Mouse (Mus musculus): Measurements from ENCODE around the gene Unc79. TPM values are rescaled to one million over a fixed set of nuclear protein-coding genes. Genes with fewer than 3 reads are reported as not detected.

Unc79 gene
- total and polyA plus RNA-seq, 3 experiments, result 0.04 to 0.86 (median 0.05) TPM

DNA sequence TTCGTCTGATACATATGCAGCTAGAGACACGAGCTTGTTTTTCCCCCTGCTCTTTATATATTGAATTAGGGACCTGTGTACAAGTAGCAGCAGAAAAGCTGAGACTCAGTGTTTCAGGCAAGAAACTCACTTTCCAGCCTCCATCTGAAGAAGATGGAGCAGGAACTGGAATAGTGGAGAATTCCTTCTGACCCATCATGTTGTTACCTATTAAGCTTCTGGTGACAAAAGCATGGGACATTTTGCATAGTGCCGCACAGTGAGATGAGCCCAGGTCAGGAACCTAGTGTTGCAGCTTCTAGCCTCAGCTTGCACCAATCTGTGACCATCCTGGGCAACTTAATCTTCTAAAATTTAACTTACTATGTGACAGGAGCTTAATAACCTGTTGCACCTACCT lies 92.7 kb downstream of the Unc79 start:
- no peak overlapping the region for H3K4me2 ChIP-seq (ENCODE audit: insufficient read depth, low read depth, poor library complexity, severe bottlenecking)
- no peak for DNase-seq (ENCODE audit: extremely low read depth)
- H3K4me1 ChIP-seq (ENCODE audit: control insufficient read depth in 1 of 2, insufficient read depth in 2 of 2), result no peaks in the 10 kb centered on the region; a peak in 1 of 4 replicates
- no peaks in the 10 kb centered on the region for H3K27me3 ChIP-seq (replicated peaks)
- no peak for TF ChIP-seq SIN3A (IDR thresholded peaks at IDR 0.05; ENCODE audit: low read length)
- H3K79me2 ChIP-seq (replicated peaks; ENCODE audit: control insufficient read depth, extremely low read depth, insufficient read depth, poor library complexity, severe bottlenecking), result no peaks in the 10 kb centered on the region
- dilution Hi-C loops (cut with MboI; ENCODE audit: extremely low pct_ligation_motif_present, extremely low pct_unique_long_range_greater_than_20kb, low sequenced_read_pairs) (no loop called here), in situ Hi-C loops (cut with MboI; ENCODE audit: low pct_ligation_motif_present, low pct_unique_long_range_greater_than_20kb, low sequenced_read_pairs) (no loop called here)
- H3K4me3 ChIP-seq (replicated peaks in 1 of 3; ENCODE audit: low read depth in 2 of 3, low read length in 2 of 3, poor library complexity in 1 of 3), result no peak overlapping the region
- no peak overlapping the region for H3K27ac ChIP-seq (ENCODE audit: insufficient read depth, low read depth)
- no peaks in the 10 kb centered on the region for H3K9me3 ChIP-seq (replicated peaks; ENCODE audit: low read length)
- H3K36me3 ChIP-seq (replicated peaks in 1 of 2; ENCODE audit: control insufficient read depth in 1 of 2, insufficient read depth in 1 of 2, low read length in 1 of 2), result no peaks in the 10 kb centered on the region
- H3K9ac ChIP-seq (ENCODE audit: insufficient read depth, low read depth), result no peak overlapping the region

DNA sequence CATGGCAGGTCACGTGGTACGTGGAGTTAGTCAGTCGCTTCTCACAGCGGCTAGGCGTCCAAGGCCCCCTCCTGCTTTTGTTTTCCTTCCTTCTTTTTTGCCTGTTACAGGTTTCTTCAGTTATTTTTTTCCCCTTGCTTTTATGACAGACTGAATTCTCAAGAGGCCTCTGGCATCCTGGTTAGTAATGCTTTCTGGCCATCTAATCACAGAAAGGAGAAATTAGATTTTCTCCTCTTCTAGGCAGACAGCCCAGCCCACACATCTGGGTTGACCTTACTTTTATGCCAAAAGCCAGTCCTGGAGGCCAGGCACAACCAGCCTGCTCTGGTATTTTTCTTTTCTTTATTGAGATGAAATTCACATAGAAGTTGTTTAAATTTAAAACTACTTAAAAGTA lies 94.1 kb downstream of the Unc79 start:
- H3K4me2 ChIP-seq (ENCODE audit: insufficient read depth, low read depth, poor library complexity, severe bottlenecking), result no peak overlapping the region
- dilution Hi-C loops (cut with MboI; ENCODE audit: extremely low pct_ligation_motif_present, extremely low pct_unique_long_range_greater_than_20kb, low sequenced_read_pairs), result no loop called here
- DNase-seq (ENCODE audit: extremely low read depth), result no peak
- H3K9me3 ChIP-seq (replicated peaks; ENCODE audit: low read length), result no peaks in the 10 kb centered on the region
- peaks cover 0 to 3% of the 10 kb centered on the region in 2 experiments; a peak in 1 of 4 replicates for H3K4me1 ChIP-seq (ENCODE audit: control insufficient read depth in 1 of 2, insufficient read depth in 2 of 2)
- H3K79me2 ChIP-seq (replicated peaks; ENCODE audit: control insufficient read depth, extremely low read depth, insufficient read depth, poor library complexity, severe bottlenecking), result no peaks in the 10 kb centered on the region
- in situ Hi-C loops (cut with MboI; ENCODE audit: low pct_ligation_motif_present, low pct_unique_long_range_greater_than_20kb, low sequenced_read_pairs), result no loop called here
- H3K9ac ChIP-seq (ENCODE audit: insufficient read depth, low read depth), result no peak overlapping the region
- H3K27me3 ChIP-seq (replicated peaks), result no peaks in the 10 kb centered on the region
- no peak overlapping the region for H3K4me3 ChIP-seq (replicated peaks in 1 of 3; ENCODE audit: low read depth in 2 of 3, low read length in 2 of 3, poor library complexity in 1 of 3)
- TF ChIP-seq CHD1 (IDR thresholded peaks at IDR 0.05; ENCODE audit: low read depth, low read length), result no peak
- TF ChIP-seq HCFC1 (IDR thresholded peaks at IDR 0.05; ENCODE audit: low read depth, low read length), result no peak
- no peak for TF ChIP-seq BHLHE40 (IDR thresholded peaks at IDR 0.05; ENCODE audit: low read depth, low read length)
- TF ChIP-seq EP300 (IDR thresholded peaks at IDR 0.05; ENCODE audit: low read length), result no peak
- no peak for TF ChIP-seq JUN (IDR thresholded peaks at IDR 0.05; ENCODE audit: insufficient read depth, low read depth, low read length)
- no peak for TF ChIP-seq KAT2A (IDR thresholded peaks at IDR 0.05; ENCODE audit: insufficient replicate concordance, low read length)
- no peak for TF ChIP-seq IRF4 (IDR thresholded peaks at IDR 0.05; ENCODE audit: low read depth, low read length)
- TF ChIP-seq NELFE (IDR thresholded peaks at IDR 0.05; ENCODE audit: low read depth, low read length), result no peak
- TF ChIP-seq POLR2AphosphoS2 (IDR thresholded peaks at IDR 0.05; ENCODE audit: low read depth, low read length), result no peak
- TF ChIP-seq USF1 (IDR thresholded peaks at IDR 0.05; ENCODE audit: low read depth, low read length), result no peak
- TF ChIP-seq RAD21 (IDR thresholded peaks at IDR 0.05; ENCODE audit: low read depth, low read length), result no peak
- TF ChIP-seq UBTF (IDR thresholded peaks at IDR 0.05; ENCODE audit: low read depth, low read length), result no peak
- TF ChIP-seq E2F4 (IDR thresholded peaks at IDR 0.05; ENCODE audit: insufficient replicate concordance, low read depth, low read length), result no peak
- TF ChIP-seq TBP (conservative IDR thresholded peaks at IDR 0.05; ENCODE audit: low read depth, low read length), result no peak
- TF ChIP-seq POLR2A (IDR thresholded peaks at IDR 0.05; ENCODE audit: low read depth, low read length), result no peak
- no peak for TF ChIP-seq ETS1 (conservative IDR thresholded peaks at IDR 0.05; ENCODE audit: low read depth, low read length)
- no peaks in the 10 kb centered on the region for H3K36me3 ChIP-seq (replicated peaks in 1 of 2; ENCODE audit: control insufficient read depth in 1 of 2, insufficient read depth in 1 of 2, low read length in 1 of 2)
- no peak overlapping the region for H3K27ac ChIP-seq (ENCODE audit: insufficient read depth, low read depth)
